Mouse (Mus musculus) thymus, postnatal 10 days (tissue): ENCODE measurements around the gene Gpr18.

Experiments used
- DNase-seq, 2 experiments: peaks; one replicate each; pipeline ENCODE4 v3.0.0; 2021; ENCODE audit warnings: low spot score in 2 of 2

The Gpr18 gene

GRCm38 (mm10) chr14:121949436-121949835 is 33.9 kb upstream of the Gpr18 start:
- DNase-seq, result no peak

DNA sequence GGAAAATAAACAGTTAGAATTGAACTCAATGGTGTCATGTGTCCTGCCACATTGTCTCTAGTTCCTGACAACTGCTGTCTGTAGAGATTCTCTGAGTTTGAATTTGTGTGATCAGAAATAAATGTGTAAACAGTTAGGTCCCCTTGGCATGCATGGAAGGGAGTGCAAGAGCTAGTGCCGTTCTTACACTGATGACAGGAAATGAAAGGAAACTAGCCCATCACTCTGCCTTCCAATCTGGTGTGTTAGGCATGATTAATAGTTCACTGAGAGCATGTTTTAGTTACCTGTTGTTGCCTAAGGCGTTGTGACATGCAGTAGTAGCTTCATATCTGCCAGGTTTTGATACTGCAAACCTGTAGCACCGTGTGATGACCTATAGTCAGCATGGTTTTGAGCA is 32.4 kb upstream of the Gpr18 start:
- no peak for DNase-seq

GRCm38 (mm10) chr14:121947201-121947760 is 31.7 kb upstream of the Gpr18 start:
- no peak for DNase-seq

DNA sequence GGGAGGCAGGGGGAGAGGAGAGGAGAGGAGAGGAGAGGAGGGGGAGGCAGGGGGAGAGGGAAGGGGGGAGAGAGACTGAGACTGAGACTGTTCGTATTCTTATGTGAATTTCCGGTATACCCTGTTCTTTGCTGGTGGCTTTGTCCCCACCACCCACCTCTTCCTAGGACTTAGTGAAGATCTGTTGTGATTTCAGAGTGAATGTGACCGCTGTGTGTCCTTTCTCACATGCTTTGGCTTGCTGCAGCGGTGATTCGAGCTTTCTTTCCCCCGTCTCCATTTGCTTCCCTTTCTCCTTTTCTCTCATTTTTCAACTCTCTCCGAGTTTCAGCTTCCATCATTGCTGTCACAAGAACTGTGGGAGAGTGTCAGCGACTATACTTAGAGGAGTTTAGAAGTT is 31.1 kb upstream of the Gpr18 start:
- DNase-seq, result no peak

DNA sequence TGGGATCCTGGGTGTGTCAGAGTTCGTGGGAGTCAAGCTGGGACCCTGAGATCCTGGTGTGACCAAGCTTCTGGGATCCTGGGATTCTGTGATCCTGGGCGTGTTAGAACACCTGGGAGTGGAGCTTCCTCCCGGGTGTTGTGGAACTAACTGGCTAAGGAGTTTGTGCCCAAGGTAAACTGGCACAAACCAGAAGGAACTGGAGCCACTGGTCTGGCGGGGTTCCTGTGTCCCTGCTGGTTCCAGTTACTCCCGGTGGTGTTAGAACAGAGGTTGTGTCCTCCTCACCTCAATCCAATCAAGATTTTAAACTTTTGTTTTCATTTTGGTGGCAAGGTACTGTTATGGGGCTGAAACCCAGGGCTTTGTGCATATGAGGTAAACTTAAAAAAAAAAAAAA is 30.6 kb upstream of the Gpr18 start:
- no peak for DNase-seq

- DNase-seq, result no peak
Measured at GRCm38 (mm10) chr14:121939582-121939981, 24.0 kb upstream of the Gpr18 start.

DNA sequence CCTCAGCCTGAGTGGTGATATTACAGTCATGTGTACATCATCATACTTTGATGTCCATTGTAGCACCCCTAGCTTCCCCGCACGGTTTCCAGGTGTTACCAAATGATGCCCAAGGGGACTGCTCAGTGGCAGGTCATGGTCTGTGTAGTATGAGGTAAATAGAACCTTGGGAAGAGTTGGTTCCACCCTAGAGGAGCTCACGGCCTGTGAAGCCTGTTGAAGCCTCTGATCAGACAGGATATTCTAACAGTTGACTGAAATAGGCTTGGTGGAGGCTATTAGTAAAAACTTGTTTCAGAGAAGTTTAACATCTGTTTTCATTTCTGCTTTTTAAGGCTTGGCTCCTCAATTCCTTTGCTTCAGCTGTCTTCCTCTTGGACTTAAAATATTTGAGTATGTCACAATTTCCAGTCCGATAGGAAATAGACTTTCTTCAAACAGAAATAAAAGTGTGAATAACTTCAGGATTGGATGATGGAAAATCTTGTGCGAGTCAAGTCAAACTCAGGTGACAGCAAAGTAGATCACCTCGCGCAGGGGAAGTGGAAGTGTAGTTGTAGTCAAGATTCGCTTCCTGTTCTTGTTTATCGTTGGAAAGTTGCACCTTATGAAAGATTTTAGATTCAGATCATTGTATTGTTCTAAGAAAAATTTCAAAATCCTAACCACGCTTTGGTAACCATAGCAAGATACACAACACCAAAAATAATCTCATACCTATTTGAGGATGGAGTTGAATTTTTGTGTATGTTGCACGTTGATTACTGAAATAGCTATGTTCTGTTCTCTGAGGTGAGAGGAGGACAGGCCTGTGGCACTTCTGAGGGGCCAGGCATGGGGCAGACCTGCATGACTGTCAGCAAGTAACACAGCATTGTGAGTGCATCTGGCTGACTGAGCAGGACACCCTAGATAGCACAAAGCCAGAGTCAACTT is 22.9 kb upstream of the Gpr18 start:
- DNase-seq, result no peak

GRCm38 (mm10) chr14:121937601-121938255 is 22.1 kb upstream of the Gpr18 start:
- DNase-seq, result no peak

DNA sequence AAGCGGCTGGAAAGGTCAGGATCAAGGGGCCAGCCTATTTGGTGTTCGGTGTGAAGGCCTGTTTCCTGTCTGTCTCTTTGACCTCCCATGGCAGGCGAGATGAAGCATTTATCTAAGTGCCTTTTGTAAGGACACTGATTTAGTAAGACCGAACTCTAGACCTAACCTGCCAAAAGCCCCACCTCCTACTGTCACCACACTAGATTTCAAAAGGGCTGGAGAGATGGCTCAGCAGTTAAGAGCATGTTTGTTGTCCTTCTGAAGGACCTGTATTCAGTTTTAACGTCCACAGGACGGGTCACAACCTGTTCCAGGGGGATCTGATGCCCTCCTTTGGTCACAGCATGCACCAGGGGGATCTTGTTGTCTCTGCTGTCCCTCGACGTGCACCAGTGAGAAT is 21.3 kb upstream of the Gpr18 start:
- no peak for DNase-seq

DNA sequence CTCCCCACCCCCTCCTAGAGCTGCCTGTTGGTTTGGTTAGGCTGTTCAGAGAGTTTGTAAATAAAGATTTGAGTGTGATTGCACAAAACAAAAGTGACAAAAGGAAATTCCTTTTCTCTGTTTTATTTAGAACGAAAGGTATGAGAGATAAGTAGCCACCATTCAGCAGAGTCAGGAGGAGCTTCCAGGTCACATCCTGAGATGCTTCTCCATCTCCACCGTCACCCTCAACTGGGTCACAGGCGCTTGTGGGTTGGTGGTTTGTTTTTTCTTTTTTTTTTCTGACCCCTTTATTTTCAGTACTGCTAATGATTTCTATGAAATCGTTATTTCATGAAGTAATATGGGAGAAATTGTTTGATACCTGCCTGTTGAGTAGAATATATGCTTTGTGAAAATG is 20.8 kb upstream of the Gpr18 start:
- DNase-seq, result no peak

- DNase-seq, result no peak
Measured at GRCm38 (mm10) chr14:121934597-121934946, 19.0 kb upstream of the Gpr18 start.

DNA sequence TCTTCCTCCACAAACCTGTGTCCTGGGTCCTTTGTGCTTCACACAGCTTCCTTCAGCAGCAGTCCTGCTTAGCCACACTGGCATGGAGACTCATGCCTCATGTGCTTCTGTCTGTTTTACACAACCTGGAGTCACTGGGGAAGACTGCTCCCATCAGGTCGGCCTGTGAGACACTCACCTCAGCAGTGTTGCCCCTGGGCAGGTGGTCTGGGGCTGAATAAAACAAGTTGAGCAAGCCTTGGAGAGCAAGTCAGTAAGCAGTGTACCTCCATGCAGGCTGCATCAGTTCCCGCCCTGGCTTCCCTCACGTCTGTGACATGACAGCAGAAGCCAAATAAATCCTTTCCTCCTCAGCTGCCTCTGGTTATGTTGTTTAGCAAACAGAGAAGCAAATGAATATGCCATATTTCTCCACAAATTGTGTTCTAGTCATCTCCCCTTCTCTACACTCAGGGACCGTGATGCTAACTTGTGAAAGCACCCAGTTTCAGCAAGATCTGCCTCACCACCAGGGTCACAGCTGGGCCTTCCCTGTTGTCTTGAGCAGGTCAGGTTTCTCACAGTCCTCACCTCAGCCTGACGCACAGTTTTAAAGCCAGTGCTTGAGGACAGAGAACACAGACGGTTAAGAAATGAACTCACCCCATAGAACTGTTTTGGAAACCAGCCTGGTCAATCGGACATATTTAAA is 18.5 kb upstream of the Gpr18 start:
- no peak for DNase-seq

GRCm38 (mm10) chr14:121932180-121932579 is 16.6 kb upstream of the Gpr18 start:
- no peak for DNase-seq

GRCm38 (mm10) chr14:121931594-121931993 is 16.0 kb upstream of the Gpr18 start:
- DNase-seq, result no peak

DNA sequence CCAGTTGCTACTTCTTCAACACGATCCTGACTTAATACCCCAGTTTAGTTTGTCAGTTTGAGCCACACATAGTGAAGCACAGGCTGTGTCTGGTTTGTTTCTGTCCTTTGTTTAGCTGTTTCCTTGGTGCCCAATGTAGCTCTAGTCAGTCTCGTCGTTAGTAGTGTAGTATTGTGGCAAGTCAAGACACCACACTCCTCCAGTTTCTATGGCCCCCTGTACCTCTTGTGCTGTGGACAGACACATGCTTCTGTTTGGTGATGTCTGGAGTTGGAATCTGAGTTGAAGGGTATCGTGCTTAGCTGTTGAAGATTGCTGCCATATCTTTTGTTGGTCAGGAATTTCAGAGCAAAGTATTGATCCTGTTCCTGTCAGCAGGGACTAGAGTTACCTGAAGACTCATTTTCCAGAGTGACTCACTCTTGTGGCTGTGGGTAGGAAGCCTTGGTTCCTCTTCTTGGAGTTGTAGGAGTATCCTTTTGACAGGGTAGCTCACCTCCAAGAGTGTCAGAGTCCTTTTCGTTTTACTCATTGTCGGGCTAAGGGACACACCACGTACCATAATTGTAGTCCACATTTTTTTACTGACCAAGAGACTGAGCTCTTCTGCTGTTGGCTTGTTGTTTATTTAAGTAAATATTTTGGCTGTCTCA is 15.3 kb upstream of the Gpr18 start:
- no peak for DNase-seq

GRCm38 (mm10) chr14:121929243-121929951 is 13.8 kb upstream of the Gpr18 start:
- DNase-seq, result no peak

DNA sequence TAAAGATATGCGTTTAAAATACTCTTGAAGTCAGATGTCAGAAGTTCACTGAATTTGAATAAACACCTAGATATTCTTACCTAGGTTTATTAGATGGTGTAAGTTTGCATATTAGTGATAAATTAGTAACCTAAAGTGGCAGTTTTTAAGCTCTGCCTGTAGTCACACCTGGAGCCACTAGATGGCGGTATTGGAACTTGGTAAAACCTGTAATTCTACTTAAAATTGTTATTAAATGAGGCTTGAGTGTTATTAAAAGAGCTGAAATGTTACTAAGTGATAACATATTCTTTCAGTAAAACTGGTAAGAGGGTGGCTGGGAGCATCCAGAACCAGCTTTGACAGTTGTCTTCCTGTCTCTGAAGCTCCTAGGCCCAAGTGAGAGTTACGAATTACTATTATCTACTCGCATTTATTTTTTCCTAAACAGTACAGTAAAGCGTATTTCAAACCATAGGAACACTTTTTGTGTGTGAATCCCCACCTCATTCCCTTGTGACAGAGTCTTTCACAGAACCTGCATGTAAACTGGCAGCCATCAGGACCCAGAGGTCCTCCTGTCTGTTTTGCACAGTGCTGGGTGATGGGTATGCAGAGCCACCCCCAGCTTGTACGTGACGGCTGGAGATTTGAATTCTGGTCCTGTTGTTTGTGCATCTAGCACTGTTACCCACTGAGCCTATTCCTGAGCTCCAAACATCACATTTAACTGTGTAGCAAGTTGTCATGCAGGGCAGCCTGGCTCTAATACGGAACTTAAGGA is 13.0 kb upstream of the Gpr18 start:
- peak in 1 of 2 experiments; percentile 73 for DNase-seq

DNA sequence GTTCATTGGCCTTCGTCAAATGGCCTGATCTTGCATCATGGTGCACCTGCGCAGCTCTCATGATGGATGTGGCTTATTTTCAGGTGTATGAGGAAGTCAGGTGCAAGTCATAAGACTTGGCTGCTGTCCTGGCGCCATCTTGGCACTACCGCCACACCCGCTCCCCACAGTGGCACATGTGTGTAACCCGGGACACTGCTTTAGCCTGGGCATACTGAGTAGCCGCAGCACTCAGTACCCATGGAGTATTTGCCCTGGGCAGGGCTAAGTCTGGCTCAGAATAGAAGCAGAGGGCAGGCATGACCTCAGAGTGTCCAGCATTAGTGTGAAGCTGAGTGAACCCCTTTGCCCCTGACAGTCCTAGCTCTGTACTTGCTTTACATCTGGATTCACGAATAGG is 11.9 kb upstream of the Gpr18 start:
- DNase-seq, result no peak

GRCm38 (mm10) chr14:121926901-121927300 is 11.3 kb upstream of the Gpr18 start:
- DNase-seq, result no peak

DNA sequence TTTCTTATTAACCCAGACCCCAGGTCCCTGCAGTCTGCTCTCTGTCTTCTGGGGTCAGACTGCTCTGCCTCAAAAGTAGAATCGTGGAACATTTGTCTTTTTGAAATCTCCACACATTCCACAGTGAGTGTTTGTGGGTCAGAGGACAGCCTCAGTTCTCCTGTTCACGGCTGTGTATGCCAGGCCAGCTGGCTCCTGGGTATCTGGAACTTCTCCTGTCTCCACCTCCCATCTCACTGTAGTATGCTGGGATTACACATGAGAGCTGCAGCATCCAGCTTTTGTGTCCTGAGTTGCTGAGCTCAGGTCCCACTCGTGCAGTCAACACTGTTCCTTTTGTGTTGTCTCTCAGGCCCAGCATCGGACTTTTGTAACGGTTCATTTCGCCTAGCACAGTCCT is 9.3 kb upstream of the Gpr18 start:
- no peak for DNase-seq
